Mouse (Mus musculus) kidney, adult 2 months (tissue): ENCODE measurements around the gene B4galnt4.

ENCODE experiments used
- CTCF ChIP-seq: fragments of 200-500 bp; conservative IDR thresholded peaks from 2 replicates; pipeline ENCODE4 v1.5.1; 2011; ENCODE audit warnings: low read depth, mild to moderate bottlenecking, control low read depth, low read length, moderate library complexity, mixed read lengths; ENCODE audit not compliant: insufficient read depth, insufficient read length
- POLR2A ChIP-seq: fragments of 200-500 bp; IDR thresholded peaks from one replicate; pipeline ENCODE4 v1.6.1; 2011; ENCODE audit warnings: low read depth, low read length, control low read depth

GRCm38 (mm10) chr7:141090228-141090627 is 29.3 kb downstream of the B4galnt4 start:
- no peak for TF ChIP-seq CTCF
- no peak for TF ChIP-seq POLR2A
